Mouse (Mus musculus) testis, adult 2 months (tissue): ENCODE data around the gene Fam222b.

Experiments used
- CTCF ChIP-seq: fragments of 200-500 bp; IDR thresholded peaks from 2 replicates; pipeline ENCODE4 v1.5.1; 2012; ENCODE audit warnings: low read depth, mild to moderate bottlenecking, inconsistent platforms, low read length, moderate library complexity; ENCODE audit not compliant: control insufficient read depth, insufficient read depth, insufficient replicate concordance
- POLR2A ChIP-seq: fragments of 200-500 bp; IDR thresholded peaks from 2 replicates; pipeline ENCODE4 v1.6.1; 2012; ENCODE audit warnings: low read depth, mild to moderate bottlenecking, inconsistent platforms, low read length, moderate library complexity; ENCODE audit not compliant: control insufficient read depth

- TF ChIP-seq CTCF: no peak
- no peak for TF ChIP-seq POLR2A
Observed at GRCm38 (mm10) chr11:78118467-78118866, 24.0 kb downstream of the Fam222b start.
